Mouse (Mus musculus): ENCODE data around the gene Pros1.

Gene Pros1

GRCm38 (mm10) chr16:62861455-62861854, 7.3 kb downstream of the Pros1 start:
- DNase-seq, result no peak

- no peak for DNase-seq
Observed at GRCm38 (mm10) chr16:62872688-62873117, 18.6 kb downstream of the Pros1 start.

- DNase-seq, result no peak
Observed at GRCm38 (mm10) chr16:62873180-62873579, 19.1 kb downstream of the Pros1 start.

- no peak for DNase-seq
Observed at GRCm38 (mm10) chr16:62874065-62874464, 20.0 kb downstream of the Pros1 start.

GRCm38 (mm10) chr16:62895824-62896223, 41.7 kb downstream of the Pros1 start:
- DNase-seq, result no peak

- no peak for DNase-seq
Observed at GRCm38 (mm10) chr16:62911364-62911763, 57.3 kb downstream of the Pros1 start.

- peak; percentile 6 to 31 for DNase-seq
Observed at GRCm38 (mm10) chr16:62912246-62912645, 58.1 kb downstream of the Pros1 start.

GRCm38 (mm10) chr16:62915530-62915929, 61.4 kb downstream of the Pros1 start:
- no peak for DNase-seq

- no peak for DNase-seq
Observed at GRCm38 (mm10) chr16:62922245-62922644, 68.1 kb downstream of the Pros1 start.

- no peak for DNase-seq
Observed at GRCm38 (mm10) chr16:62931341-62931740, 77.2 kb downstream of the Pros1 start.

- DNase-seq, result no peak
Observed at GRCm38 (mm10) chr16:62936316-62936715, 82.2 kb downstream of the Pros1 start.

GRCm38 (mm10) chr16:62940388-62941003, 86.4 kb downstream of the Pros1 start:
- DNase-seq, result peak; percentile 88 to 90

- peak; percentile 42 to 68 for DNase-seq
Observed at GRCm38 (mm10) chr16:62941763-62942162, 87.7 kb downstream of the Pros1 start.

- peak in 1 of 2 experiments; percentile 5 for DNase-seq
Observed at GRCm38 (mm10) chr16:62942418-62943410, 88.6 kb downstream of the Pros1 start.

GRCm38 (mm10) chr16:62958485-62958884, 104.4 kb downstream of the Pros1 start:
- no peak for DNase-seq

- no peak for DNase-seq
Observed at GRCm38 (mm10) chr16:62964361-62964763, 110.3 kb downstream of the Pros1 start.

- no peak for DNase-seq
Observed at GRCm38 (mm10) chr16:62971673-62972332, 117.7 kb downstream of the Pros1 start.

GRCm38 (mm10) chr16:62974926-62975325, 120.8 kb downstream of the Pros1 start:
- peak; percentile 68 to 73 for DNase-seq
